Mouse (Mus musculus): Measurements from ENCODE around the gene Igfbp5. TPM values are rescaled to one million over a fixed set of nuclear protein-coding genes. Genes with fewer than 3 reads are reported as not detected.

The Igfbp5 gene
- polyA plus RNA-seq (2012; rRNA removed) = 65.4 and 68.9 TPM in 2 replicates

- DNase-seq (ENCODE audit: low read depth) = no peak
Measured at GRCm38 (mm10) chr1:72874287-72875211, at the start of gene Igfbp5. Gene Igfbp5 (minus strand): TSS chr1:72874884.

GRCm38 (mm10) chr1:72914815-72915214 is 40.1 kb upstream of the Igfbp5 start:
- DNase-seq (ENCODE audit: low read depth) = no peak

- no peak for DNase-seq (ENCODE audit: low read depth)
Measured at GRCm38 (mm10) chr1:72913073-72913472, 38.4 kb upstream of the Igfbp5 start.

- no peak for DNase-seq (ENCODE audit: low read depth)
Measured at GRCm38 (mm10) chr1:72895821-72896220, 21.1 kb upstream of the Igfbp5 start.

GRCm38 (mm10) chr1:72887910-72888309 is 13.2 kb upstream of the Igfbp5 start:
- peak; percentile 76 for DNase-seq (ENCODE audit: low read depth)

GRCm38 (mm10) chr1:72885819-72886169 is 11.1 kb upstream of the Igfbp5 start:
- DNase-seq (ENCODE audit: low read depth) = no peak

- no peak for DNase-seq (ENCODE audit: low read depth)
Measured at GRCm38 (mm10) chr1:72885111-72885818, 10.6 kb upstream of the Igfbp5 start.

GRCm38 (mm10) chr1:72879319-72879634 is 4.6 kb upstream of the Igfbp5 start:
- no peak for DNase-seq (ENCODE audit: low read depth)

GRCm38 (mm10) chr1:72878473-72879318 is 4.0 kb upstream of the Igfbp5 start:
- DNase-seq (ENCODE audit: low read depth) = no peak

- no peak for DNase-seq (ENCODE audit: low read depth)
Measured at GRCm38 (mm10) chr1:72877892-72878291, 3.2 kb upstream of the Igfbp5 start.

- no peak for DNase-seq (ENCODE audit: low read depth)
Measured at GRCm38 (mm10) chr1:72876111-72876510, 1.4 kb upstream of the Igfbp5 start.

GRCm38 (mm10) chr1:72875708-72876107 is 1.0 kb upstream of the Igfbp5 start:
- DNase-seq (ENCODE audit: low read depth) = no peak

GRCm38 (mm10) chr1:72873511-72874286 is 985 bp downstream of the Igfbp5 start:
- no peak for DNase-seq (ENCODE audit: low read depth)

- no peak for DNase-seq (ENCODE audit: low read depth)
Measured at GRCm38 (mm10) chr1:72873078-72873477, 1.6 kb downstream of the Igfbp5 start.

GRCm38 (mm10) chr1:72872521-72872920 is 2.2 kb downstream of the Igfbp5 start:
- no peak for DNase-seq (ENCODE audit: low read depth)

GRCm38 (mm10) chr1:72871697-72872411 is 2.8 kb downstream of the Igfbp5 start:
- DNase-seq (ENCODE audit: low read depth) = no peak

- no peak for DNase-seq (ENCODE audit: low read depth)
Measured at GRCm38 (mm10) chr1:72871337-72871696, 3.4 kb downstream of the Igfbp5 start.

GRCm38 (mm10) chr1:72870615-72871336 is 3.9 kb downstream of the Igfbp5 start:
- no peak for DNase-seq (ENCODE audit: low read depth)

- no peak for DNase-seq (ENCODE audit: low read depth)
Measured at GRCm38 (mm10) chr1:72869681-72870614, 4.7 kb downstream of the Igfbp5 start.

Measured in gonadal fat pad, adult 2 months (tissue).